Mouse (Mus musculus): ENCODE measurements around the gene Duox1. TPM values are rescaled to one million over a fixed set of nuclear protein-coding genes. Genes with fewer than 3 reads are reported as not detected.

The Duox1 gene
- total and polyA plus RNA-seq, 3 experiments, result not detected

DNA sequence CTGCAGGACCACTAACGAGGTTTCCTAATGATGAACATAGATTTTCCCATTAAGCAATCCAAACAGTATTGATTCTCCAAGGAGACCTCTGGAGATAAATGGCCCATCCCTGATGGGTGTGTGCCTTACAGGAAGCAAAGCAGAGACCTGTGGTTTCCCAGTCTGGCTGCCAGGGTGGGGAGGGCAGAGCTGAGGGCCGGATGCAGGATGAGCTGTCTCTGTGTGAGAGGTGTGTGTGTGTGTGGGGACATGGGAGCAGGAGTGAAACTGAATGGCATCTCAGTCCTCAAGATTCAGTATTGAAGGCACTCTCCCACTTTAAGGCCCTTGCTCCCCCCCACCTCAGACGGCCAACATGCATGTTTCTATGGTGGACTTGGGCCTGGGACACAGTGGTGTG is 40.7 kb downstream of the Duox1 start:
- Histone ChIP-seq H3K4me1 (ENCODE audit: insufficient read depth, low read depth, low read length) (no peaks in the 10 kb centered on the region), H3K4me3 (ENCODE audit: low read depth, low read length) (no peak overlapping the region), H3K27me3 (ENCODE audit: insufficient read depth, low read length) (peaks cover 48% of the 10 kb centered on the region), H3K36me3 (replicated peaks) (no peaks in the 10 kb centered on the region), H3K9me3 (replicated peaks) (no peaks in the 10 kb centered on the region)
- ATAC-seq (ENCODE audit: extremely low read depth, insufficient number of reproducible peaks, low FRiP score, poor library complexity, severe bottlenecking), result no peak
- no peak for DNase-seq (ENCODE audit: low spot score)
- TF ChIP-seq GATA2 (IDR thresholded peaks at IDR 0.05; ENCODE audit: borderline replicate concordance, low read depth, low read length), result no peak
- TF ChIP-seq POLR2AphosphoS5 (IDR thresholded peaks at IDR 0.05; ENCODE audit: insufficient replicate concordance, low read depth, low read length), result no peak
- TF ChIP-seq CTCF (IDR thresholded peaks at IDR 0.05; ENCODE audit: low read depth, low read length), result no peak
- no peak for TF ChIP-seq TAL1 (conservative IDR thresholded peaks at IDR 0.05; ENCODE audit: low read depth, low read length)
- TF ChIP-seq GATA1 (IDR thresholded peaks at IDR 0.05; ENCODE audit: borderline replicate concordance, low read length), result no peak

DNA sequence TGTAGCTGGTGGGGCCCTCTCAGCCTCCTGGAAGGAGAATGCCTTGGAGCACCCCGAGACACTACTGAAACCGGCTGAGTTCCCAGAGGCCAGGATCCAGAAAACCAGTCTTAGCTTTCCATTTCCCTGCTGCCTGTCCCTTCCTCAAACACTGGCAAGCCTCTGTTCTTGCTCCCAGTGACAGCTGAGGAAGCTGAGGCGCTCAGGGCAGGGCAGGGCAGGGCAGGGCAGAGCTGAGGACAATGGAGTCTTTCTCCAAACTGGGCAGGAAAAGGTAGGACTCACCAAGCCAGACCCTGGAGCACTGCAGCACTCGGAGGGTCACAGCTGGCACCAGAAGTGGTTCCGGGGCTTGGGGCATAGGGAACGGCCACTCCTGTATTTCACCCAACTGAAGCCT is 44.8 kb downstream of the Duox1 start:
- peaks cover 32% of the 10 kb centered on the region for H3K27me3 ChIP-seq (ENCODE audit: insufficient read depth, low read length)
- no peak for TF ChIP-seq GATA2 (IDR thresholded peaks at IDR 0.05; ENCODE audit: borderline replicate concordance, low read depth, low read length)
- no peak for TF ChIP-seq TAL1 (conservative IDR thresholded peaks at IDR 0.05; ENCODE audit: low read depth, low read length)
- TF ChIP-seq POLR2AphosphoS5 (IDR thresholded peaks at IDR 0.05; ENCODE audit: insufficient replicate concordance, low read depth, low read length), result no peak
- TF ChIP-seq GATA1 (IDR thresholded peaks at IDR 0.05; ENCODE audit: borderline replicate concordance, low read length), result no peak
- TF ChIP-seq CTCF (IDR thresholded peaks at IDR 0.05; ENCODE audit: low read depth, low read length), result no peak
- no peaks in the 10 kb centered on the region for H3K4me1 ChIP-seq (ENCODE audit: insufficient read depth, low read depth, low read length)
- no peak overlapping the region for H3K4me3 ChIP-seq (ENCODE audit: low read depth, low read length)
- no peaks in the 10 kb centered on the region for H3K9me3 ChIP-seq (replicated peaks)
- H3K36me3 ChIP-seq (replicated peaks), result no peaks in the 10 kb centered on the region
- ATAC-seq (ENCODE audit: extremely low read depth, insufficient number of reproducible peaks, low FRiP score, poor library complexity, severe bottlenecking) (no peak), DNase-seq (ENCODE audit: low spot score) (no peak)

DNA sequence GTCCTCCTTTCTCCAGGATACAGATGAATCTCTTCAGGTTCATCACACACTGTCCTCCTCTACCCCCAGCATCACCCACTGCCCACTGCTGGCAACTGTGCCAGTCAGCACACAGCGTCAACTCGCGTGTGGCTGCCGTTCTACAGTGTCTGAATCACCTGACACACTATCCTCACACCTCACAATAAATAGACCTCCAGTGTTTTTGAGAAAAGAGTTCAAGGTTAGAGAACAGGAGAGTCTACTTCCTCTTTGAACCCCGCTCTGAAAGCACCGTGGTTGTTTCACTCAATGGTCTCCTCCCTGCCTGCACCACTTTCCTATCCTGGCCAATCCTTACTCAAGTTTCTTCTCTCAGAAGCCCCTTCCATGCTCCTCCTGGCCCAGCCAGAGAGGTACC is 45.7 kb downstream of the Duox1 start:
- no peaks in the 10 kb centered on the region for H3K9me3 ChIP-seq (replicated peaks)
- TF ChIP-seq GATA2 (IDR thresholded peaks at IDR 0.05; ENCODE audit: borderline replicate concordance, low read depth, low read length) (no peak), TAL1 (conservative IDR thresholded peaks at IDR 0.05; ENCODE audit: low read depth, low read length) (no peak), GATA1 (IDR thresholded peaks at IDR 0.05; ENCODE audit: borderline replicate concordance, low read length) (no peak), POLR2AphosphoS5 (IDR thresholded peaks at IDR 0.05; ENCODE audit: insufficient replicate concordance, low read depth, low read length) (no peak), CTCF (IDR thresholded peaks at IDR 0.05; ENCODE audit: low read depth, low read length) (no peak)
- H3K4me3 ChIP-seq (ENCODE audit: low read depth, low read length), result no peak overlapping the region
- no peak for DNase-seq (ENCODE audit: low spot score)
- peaks cover 27% of the 10 kb centered on the region; the same call in 1 of the 2 replicates for H3K27me3 ChIP-seq (ENCODE audit: insufficient read depth, low read length)
- no peaks in the 10 kb centered on the region for H3K4me1 ChIP-seq (ENCODE audit: insufficient read depth, low read depth, low read length)
- H3K36me3 ChIP-seq (replicated peaks), result no peaks in the 10 kb centered on the region
- ATAC-seq (ENCODE audit: extremely low read depth, insufficient number of reproducible peaks, low FRiP score, poor library complexity, severe bottlenecking), result no peak

DNA sequence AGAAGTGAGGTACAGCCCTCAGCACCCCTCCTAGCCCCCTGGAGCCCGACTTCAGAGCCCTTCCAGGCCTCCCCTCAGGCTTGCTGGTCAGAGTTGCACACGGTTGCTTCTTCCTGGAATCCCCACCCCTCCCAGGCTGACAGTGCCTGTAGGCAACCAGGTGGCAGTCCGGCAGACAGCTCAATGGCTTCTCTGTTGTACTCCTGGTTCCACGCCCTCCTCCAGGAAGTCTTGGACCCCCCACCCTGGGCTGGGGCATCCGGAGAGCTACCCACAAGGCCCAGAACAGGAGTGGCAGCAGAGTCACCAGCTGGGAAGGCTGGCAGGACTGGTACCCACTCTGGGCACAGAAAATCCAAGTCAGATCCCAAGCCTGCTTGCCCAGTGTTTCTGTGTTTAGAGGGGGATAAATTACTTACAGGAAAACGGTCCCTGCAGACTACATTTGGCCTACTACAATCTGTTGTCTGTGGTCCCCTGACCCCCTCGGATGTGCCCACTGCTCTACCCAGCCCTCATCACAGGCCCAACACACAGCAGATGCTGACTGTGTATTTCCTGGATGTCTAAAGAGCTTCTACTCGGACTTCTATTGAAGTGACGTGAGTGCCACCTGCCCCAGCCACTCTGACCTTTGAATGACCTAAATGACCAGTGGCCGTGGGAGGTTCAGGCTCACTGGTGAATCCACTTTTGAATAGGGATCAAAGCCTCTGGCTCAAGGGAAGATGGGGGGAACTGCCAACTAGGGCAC is 46.6 kb downstream of the Duox1 start:
- TF ChIP-seq GATA2 (IDR thresholded peaks at IDR 0.05; ENCODE audit: borderline replicate concordance, low read depth, low read length) (no peak), POLR2AphosphoS5 (IDR thresholded peaks at IDR 0.05; ENCODE audit: insufficient replicate concordance, low read depth, low read length) (no peak), CTCF (IDR thresholded peaks at IDR 0.05; ENCODE audit: low read depth, low read length) (no peak), TAL1 (conservative IDR thresholded peaks at IDR 0.05; ENCODE audit: low read depth, low read length) (no peak), GATA1 (IDR thresholded peaks at IDR 0.05; ENCODE audit: borderline replicate concordance, low read length) (no peak)
- Histone ChIP-seq H3K9me3 (replicated peaks) (no peaks in the 10 kb centered on the region), H3K4me3 (ENCODE audit: low read depth, low read length) (no peak overlapping the region), H3K4me1 (ENCODE audit: insufficient read depth, low read depth, low read length) (peaks cover under 1% of the 10 kb centered on the region; the same call in 1 of the 2 replicates), H3K36me3 (replicated peaks) (no peaks in the 10 kb centered on the region), H3K27me3 (ENCODE audit: insufficient read depth, low read length) (peaks cover 28% of the 10 kb centered on the region)
- DNase-seq (ENCODE audit: low spot score) (no peak), ATAC-seq (ENCODE audit: extremely low read depth, insufficient number of reproducible peaks, low FRiP score, poor library complexity, severe bottlenecking) (no peak)

DNA sequence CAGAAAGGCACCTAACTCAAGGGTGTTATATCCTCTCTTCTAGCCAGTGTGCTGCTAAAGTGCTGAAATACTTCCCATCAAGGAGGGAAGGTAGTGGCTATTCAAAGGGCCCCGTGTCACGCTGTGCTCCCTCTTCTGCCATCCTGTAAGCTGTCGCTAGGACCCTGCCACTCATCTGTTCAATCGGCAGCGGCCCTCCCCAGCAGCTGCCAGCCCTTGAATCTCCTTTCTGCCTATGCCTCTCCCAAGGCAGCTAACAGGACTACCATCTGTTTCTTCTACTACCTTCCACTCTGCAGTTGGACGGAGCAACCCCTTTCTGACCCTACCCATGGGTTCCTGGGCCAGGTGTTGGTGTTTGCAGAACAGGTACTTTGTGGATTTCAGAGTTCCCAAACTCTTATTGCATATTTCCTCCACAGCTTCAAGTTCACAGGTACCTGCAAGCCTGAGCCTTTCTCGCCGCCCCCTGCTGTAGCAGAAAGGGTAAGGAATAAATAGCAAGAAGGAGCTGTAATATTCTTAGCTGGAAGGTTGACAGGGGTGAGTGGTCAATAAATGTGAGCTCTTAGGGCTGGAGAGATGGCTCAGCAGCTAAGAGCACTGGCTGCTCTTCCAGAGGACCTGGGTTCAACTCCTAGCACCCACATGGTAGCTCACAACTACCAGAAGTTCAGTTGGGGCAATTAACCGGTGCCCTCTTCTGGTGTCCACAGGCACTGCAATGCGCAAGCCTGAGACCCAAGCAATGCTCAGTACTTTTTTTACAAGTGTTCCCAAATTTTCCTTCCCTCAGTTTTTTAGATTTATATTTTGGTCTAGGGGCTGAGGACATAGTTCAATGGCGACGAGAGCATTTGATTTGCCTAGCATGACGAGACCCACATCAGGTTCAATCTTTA is 47.4 kb downstream of the Duox1 start:
- no peak for DNase-seq (ENCODE audit: low spot score)
- Histone ChIP-seq H3K36me3 (replicated peaks) (no peaks in the 10 kb centered on the region), H3K9me3 (replicated peaks) (no peaks in the 10 kb centered on the region), H3K27me3 (ENCODE audit: insufficient read depth, low read length) (peaks cover 32% of the 10 kb centered on the region), H3K4me3 (ENCODE audit: low read depth, low read length) (no peak overlapping the region), H3K4me1 (ENCODE audit: insufficient read depth, low read depth, low read length) (peaks cover 8% of the 10 kb centered on the region)
- ATAC-seq (ENCODE audit: extremely low read depth, insufficient number of reproducible peaks, low FRiP score, poor library complexity, severe bottlenecking), result no peak
- TF ChIP-seq CTCF (IDR thresholded peaks at IDR 0.05; ENCODE audit: low read depth, low read length) (no peak), POLR2AphosphoS5 (IDR thresholded peaks at IDR 0.05; ENCODE audit: insufficient replicate concordance, low read depth, low read length) (no peak), TAL1 (conservative IDR thresholded peaks at IDR 0.05; ENCODE audit: low read depth, low read length) (no peak), GATA2 (IDR thresholded peaks at IDR 0.05; ENCODE audit: borderline replicate concordance, low read depth, low read length) (no peak), GATA1 (IDR thresholded peaks at IDR 0.05; ENCODE audit: borderline replicate concordance, low read length) (no peak)

All from G1E (cell line).